Mouse (Mus musculus) ES-Bruce4 (cell line): ENCODE data around the gene Fbxw5. TPM values are rescaled to one million over a fixed set of nuclear protein-coding genes. Genes with fewer than 3 reads are reported as not detected.

ENCODE experiments used
- H3K27ac ChIP-seq: 2 replicates; pipeline ENCODE4 v1.5.1; 2012; ENCODE audit warnings: low read length, inconsistent platforms; ENCODE audit not compliant: insufficient read depth
- H3K27me3 ChIP-seq: 2 replicates; pipeline ENCODE4 v1.6.1; 2012; ENCODE audit warnings: mild to moderate bottlenecking, low read length, inconsistent platforms; ENCODE audit not compliant: control insufficient read depth, poor library complexity, insufficient read depth, severe bottlenecking
- H3K36me3 ChIP-seq: 2 replicates; pipeline ENCODE4 v1.6.1; 2012; ENCODE audit warnings: inconsistent platforms, mild to moderate bottlenecking, low read length, moderate library complexity; ENCODE audit not compliant: control insufficient read depth, poor library complexity, insufficient read depth, severe bottlenecking
- H3K4me1 ChIP-seq: one replicate; pipeline ENCODE4 v1.8.1; 2011; ENCODE audit warnings: low read length; ENCODE audit not compliant: control insufficient read depth, insufficient read depth
- H3K4me3 ChIP-seq: 2 replicates; pipeline ENCODE4 v1.5.1; 2011; ENCODE audit warnings: low read depth, mild to moderate bottlenecking, low read length
- H3K9ac ChIP-seq: 2 replicates; pipeline ENCODE4 v1.6.1; 2012; ENCODE audit warnings: low read depth, mild to moderate bottlenecking, inconsistent platforms; ENCODE audit not compliant: poor library complexity, severe bottlenecking
- H3K9me3 ChIP-seq: replicated peaks from 2 replicates; pipeline ENCODE4 v1.6.1; 2012; ENCODE audit warnings: mild to moderate bottlenecking, low read length, inconsistent platforms; ENCODE audit not compliant: control insufficient read depth, poor library complexity, insufficient read depth, severe bottlenecking
- CTCF ChIP-seq: IDR thresholded peaks from one replicate; pipeline ENCODE4 v1.8.1; 2011; ENCODE audit warnings: low read depth, low read length
- EP300 ChIP-seq: IDR thresholded peaks from 2 replicates; pipeline ENCODE4 v1.6.1; 2011; ENCODE audit warnings: low read depth, low read length; ENCODE audit not compliant: insufficient read depth
- POLR2A ChIP-seq: IDR thresholded peaks from one replicate; pipeline ENCODE4 v1.8.1; 2011; ENCODE audit warnings: low read length; ENCODE audit not compliant: insufficient read depth
- polyA plus RNA-seq: library from polyadenylated mRNA; stranded (reverse); fragments of >200 nt; gene quantifications from 2 replicates; pipeline ENCODE4 v1.2.4, GENCODE M21; 2011; ENCODE audit warnings: low read depth; ENCODE audit not compliant: missing spikeins, insufficient read depth, insufficient read length

Fbxw5 gene
- polyA plus RNA-seq, 1 experiment, result 18.4 TPM

- Histone ChIP-seq H3K27ac (no peak overlapping the region), H3K36me3 (peaks cover 6% of the 10 kb centered on the region), H3K27me3 (no peaks in the 10 kb centered on the region), H3K9ac (no peak overlapping the region), H3K4me1 (no peaks in the 10 kb centered on the region), H3K4me3 (no peak overlapping the region), H3K9me3 (no peaks in the 10 kb centered on the region)
- no peak for TF ChIP-seq POLR2A
- TF ChIP-seq CTCF, result no peak
- no peak for TF ChIP-seq EP300
Measured at GRCm38 (mm10) chr2:25533707-25534106, 33.2 kb downstream of the Fbxw5 start.

- no peak overlapping the region for H3K4me3 ChIP-seq
- H3K36me3 ChIP-seq, result no peaks in the 10 kb centered on the region; the same call in none of the 2 replicates
- no peak for TF ChIP-seq EP300
- TF ChIP-seq POLR2A, result no peak
- TF ChIP-seq CTCF, result no peak
- H3K9ac ChIP-seq, result no peak overlapping the region
- H3K27ac ChIP-seq, result no peak overlapping the region
- H3K27me3 ChIP-seq, result no peaks in the 10 kb centered on the region
- no peaks in the 10 kb centered on the region for H3K9me3 ChIP-seq
- no peaks in the 10 kb centered on the region for H3K4me1 ChIP-seq
Measured at GRCm38 (mm10) chr2:25534178-25534865, 33.8 kb downstream of the Fbxw5 start.

DNA sequence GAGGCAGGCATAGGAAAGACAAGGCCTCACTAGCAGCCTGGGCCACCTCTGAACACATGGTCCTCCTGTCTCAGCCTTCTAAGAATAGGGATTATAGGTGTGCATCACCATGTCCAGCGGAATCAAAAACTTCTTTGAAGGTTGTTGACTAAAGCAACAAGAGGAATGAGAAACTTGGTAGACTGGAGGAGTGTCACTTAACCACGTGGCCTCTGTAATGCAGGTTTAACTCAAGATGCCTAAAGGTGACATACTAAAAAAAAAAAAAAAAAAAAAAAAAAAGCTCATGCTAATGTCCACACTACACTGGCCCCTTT, 34.3 kb downstream of the Fbxw5 start:
- TF ChIP-seq POLR2A (no peak), CTCF (no peak), EP300 (no peak)
- H3K27ac ChIP-seq, result no peak overlapping the region
- H3K4me1 ChIP-seq, result no peaks in the 10 kb centered on the region
- H3K9me3 ChIP-seq, result no peaks in the 10 kb centered on the region
- no peak overlapping the region for H3K4me3 ChIP-seq
- H3K9ac ChIP-seq, result no peak overlapping the region
- H3K27me3 ChIP-seq, result no peaks in the 10 kb centered on the region
- no peaks in the 10 kb centered on the region; the same call in 1 of the 2 replicates for H3K36me3 ChIP-seq

- TF ChIP-seq POLR2A (no peak), EP300 (no peak), CTCF (no peak)
- H3K36me3 ChIP-seq, result no peaks in the 10 kb centered on the region; the same call in 1 of the 2 replicates
Measured at GRCm38 (mm10) chr2:25536531-25536930, 36.0 kb downstream of the Fbxw5 start.

DNA sequence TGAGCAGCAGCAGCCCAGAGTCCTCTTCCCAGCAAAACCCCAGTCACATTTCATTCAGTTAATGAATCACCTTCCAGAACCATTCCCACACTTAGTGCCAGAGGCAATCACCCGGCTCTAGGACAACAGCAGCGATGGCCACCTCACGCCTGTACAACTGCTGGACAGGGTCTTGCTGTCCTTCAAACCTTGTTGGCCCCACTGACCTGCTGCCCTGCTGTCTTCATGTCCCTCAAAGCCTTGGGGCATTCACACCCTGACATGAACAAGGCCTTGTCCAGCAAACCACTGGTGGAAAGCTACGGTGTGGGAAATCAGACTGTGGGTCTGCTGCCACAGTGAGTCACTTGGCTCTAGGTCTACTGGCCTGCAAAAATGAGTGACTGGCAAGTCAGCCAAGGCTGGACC, 40.0 kb downstream of the Fbxw5 start:
- H3K27ac ChIP-seq, result no peak overlapping the region
- TF ChIP-seq CTCF (no peak), EP300 (no peak), POLR2A (no peak)
- H3K9me3 ChIP-seq, result no peaks in the 10 kb centered on the region
- H3K27me3 ChIP-seq, result no peaks in the 10 kb centered on the region
- H3K36me3 ChIP-seq, result no peaks in the 10 kb centered on the region; the same call in 1 of the 2 replicates
- no peak overlapping the region for H3K9ac ChIP-seq
- H3K4me3 ChIP-seq, result no peak overlapping the region
- H3K4me1 ChIP-seq, result peaks cover 2% of the 10 kb centered on the region

More at GRCm38 (mm10) chr2:25536531-25536930, 36.0 kb downstream of the Fbxw5 start:
- no peaks in the 10 kb centered on the region for H3K27me3 ChIP-seq
- no peak overlapping the region for H3K9ac ChIP-seq
- no peaks in the 10 kb centered on the region for H3K9me3 ChIP-seq
- H3K27ac ChIP-seq, result no peak overlapping the region
- no peaks in the 10 kb centered on the region for H3K4me1 ChIP-seq
- H3K4me3 ChIP-seq, result no peak overlapping the region

GRCm38 (mm10) chr2:25541644-25542367, 41.3 kb downstream of the Fbxw5 start:
- no peaks in the 10 kb centered on the region for H3K9me3 ChIP-seq
- no peak overlapping the region for H3K27ac ChIP-seq
- H3K9ac ChIP-seq, result no peak overlapping the region
- no peak for TF ChIP-seq EP300
- peaks cover 2% of the 10 kb centered on the region for H3K4me1 ChIP-seq
- no peaks in the 10 kb centered on the region for H3K27me3 ChIP-seq
- no peaks in the 10 kb centered on the region; the same call in 1 of the 2 replicates for H3K36me3 ChIP-seq
- H3K4me3 ChIP-seq, result no peak overlapping the region
